Mouse (Mus musculus) liver, adult 2 months (tissue): Measurements from ENCODE around the gene Meox1. TPM values are rescaled to one million over a fixed set of nuclear protein-coding genes. Genes with fewer than 3 reads are reported as not detected.
A peak's percentile ranks its signal among the peaks of the same experiment; 100 is the strongest.

Experiments used
- DNase-seq: peaks from one replicate; pipeline ENCODE4 v3.0.0-alpha.2; 2011; ENCODE audit warnings: low read depth, low spot score; ENCODE audit errors: extremely low read depth
- H3K27ac ChIP-seq: fragments of 200-500 bp; replicated peaks from 2 replicates; pipeline ENCODE4 v1.5.1; 2012; ENCODE audit warnings: low read depth, mild to moderate bottlenecking, control low read depth, inconsistent platforms, low read length; ENCODE audit not compliant: insufficient read depth
- H3K27me3 ChIP-seq: fragments of 200-500 bp; 2 replicates; pipeline ENCODE4 v1.6.1; 2012; ENCODE audit warnings: mild to moderate bottlenecking, moderate library complexity, low read length, inconsistent platforms; ENCODE audit not compliant: control insufficient read depth, insufficient read depth
- H3K36me3 ChIP-seq: fragments of 200-500 bp; 2 replicates; pipeline ENCODE4 v1.6.1; 2012; ENCODE audit warnings: low read length, inconsistent platforms; ENCODE audit not compliant: control insufficient read depth, insufficient read depth
- H3K4me1 ChIP-seq: fragments of 200-500 bp; 2 replicates; pipeline ENCODE4 v1.6.1; 2011; ENCODE audit warnings: low read length; ENCODE audit not compliant: control insufficient read depth, insufficient read depth
- H3K4me3 ChIP-seq: fragments of 200-500 bp; 2 replicates; pipeline ENCODE4 v1.5.1; 2011; ENCODE audit warnings: low read depth, mild to moderate bottlenecking, control low read depth, low read length, moderate library complexity; ENCODE audit not compliant: insufficient read depth
- H3K79me2 ChIP-seq: fragments of 200-500 bp; 2 replicates; pipeline ENCODE4 v1.6.1; 2012; ENCODE audit warnings: inconsistent platforms, mild to moderate bottlenecking, low read length, moderate library complexity; ENCODE audit not compliant: control insufficient read depth, insufficient read depth
- H3K9ac ChIP-seq: fragments of 200-500 bp; 2 replicates; pipeline ENCODE4 v1.6.1; 2012; ENCODE audit warnings: low read depth, mild to moderate bottlenecking, control low read depth, inconsistent platforms, low read length
- CTCF ChIP-seq: fragments of 200-500 bp; IDR thresholded peaks from 2 replicates; pipeline ENCODE4 v1.5.1; 2011; ENCODE audit warnings: low read depth, low read length, control low read depth
- POLR2A ChIP-seq: fragments of 200-500 bp; IDR thresholded peaks from 2 replicates; pipeline ENCODE4 v1.6.1; 2011; ENCODE audit warnings: low read length, control low read depth; ENCODE audit not compliant: insufficient read depth; ENCODE audit errors: extremely low read depth
- WGBS: fragments of 180-500 bp; shearing (Covaris S2); methylation state at CpG from one replicate; pipeline ENCODE4 v1.1.7; 2018; 5-methylcytosine and 5-hydroxymethylcytosine counted together
- polyA plus RNA-seq: library from polyadenylated mRNA; depleted of rRNA; stranded (reverse); fragments of >200 nt; gene quantifications from 2 replicates; pipeline ENCODE4 v1.2.3, GENCODE M21; 2012
- total RNA-seq: library from RNA; depleted of rRNA; stranded (reverse); fragments of >200 nt; gene quantifications from 2 replicates; pipeline ENCODE4 v1.2.3, GENCODE M21; 2014

Meox1 gene
- total and polyA plus RNA-seq, 2 experiments: not detected

DNA sequence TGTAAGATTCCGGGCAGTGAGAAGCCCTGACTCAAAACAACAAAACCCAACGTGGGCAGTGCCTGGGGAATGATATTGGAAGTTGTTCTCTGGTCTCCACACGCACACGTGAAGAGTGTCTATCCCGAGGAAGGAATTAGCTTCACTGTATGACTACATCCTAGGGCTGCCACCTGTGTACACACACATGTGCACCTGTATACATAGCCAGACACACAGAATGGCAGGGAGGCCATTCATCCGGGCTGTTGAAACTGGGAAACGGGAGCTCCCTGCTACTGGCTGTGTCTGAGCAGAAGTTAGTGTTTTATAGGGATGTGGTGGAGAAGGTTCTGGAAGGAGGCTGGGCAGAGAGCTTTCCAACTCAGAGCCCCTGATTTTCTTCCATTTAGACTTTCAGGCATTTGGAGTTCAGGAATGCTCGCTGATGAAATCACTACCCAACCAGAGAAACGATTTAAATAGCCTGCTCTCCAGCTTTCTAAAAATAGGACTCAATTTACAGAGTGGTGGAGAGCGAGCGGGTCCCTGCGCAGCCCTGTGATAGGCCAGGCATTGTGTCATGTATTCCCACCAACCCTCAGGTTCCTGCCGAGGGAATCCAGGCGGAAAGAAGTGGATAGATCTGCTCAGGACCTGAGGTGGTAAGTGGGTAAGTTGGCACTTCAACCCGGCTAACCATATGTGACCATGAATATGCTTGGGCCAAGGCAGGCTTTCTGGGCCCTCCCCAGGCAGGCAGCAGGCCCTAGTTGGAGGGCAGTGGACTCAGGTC lies 52.0 kb downstream of the Meox1 start:
- TF ChIP-seq CTCF (no peak), POLR2A (no peak)
- Histone ChIP-seq H3K36me3 (no peaks in the 10 kb centered on the region), H3K79me2 (no peaks in the 10 kb centered on the region), H3K27ac (no peak overlapping the region), H3K9ac (no peak overlapping the region), H3K27me3 (no peaks in the 10 kb centered on the region), H3K4me1 (no peaks in the 10 kb centered on the region), H3K4me3 (no peak overlapping the region)
- DNase-seq: no peak
- 89% methylated on average over 15 of the region's 15 CpGs for WGBS

DNA sequence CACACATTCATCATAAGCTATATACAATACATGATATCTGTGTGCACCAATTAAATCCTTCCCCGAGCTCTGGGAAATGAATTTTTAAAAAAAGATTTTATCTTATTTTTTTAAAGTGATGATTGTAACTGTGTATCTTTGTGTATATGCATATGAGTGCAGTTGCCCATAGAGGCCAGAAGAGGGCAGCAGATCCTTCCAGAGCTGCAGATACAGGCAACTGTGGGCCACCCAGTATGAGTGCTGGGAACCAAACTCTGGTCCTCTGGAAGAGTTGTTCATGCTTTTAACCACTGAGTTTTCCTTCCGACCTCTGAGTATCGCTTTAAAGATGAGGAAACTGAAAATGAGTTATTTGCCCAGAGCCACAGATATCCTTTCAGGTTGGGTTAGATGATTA lies 53.8 kb downstream of the Meox1 start:
- H3K4me1 ChIP-seq: no peaks in the 10 kb centered on the region
- H3K36me3 ChIP-seq: no peaks in the 10 kb centered on the region
- H3K4me3 ChIP-seq: no peak overlapping the region
- TF ChIP-seq POLR2A (no peak), CTCF (peak; percentile 29; the same call in 1 of the 2 replicates)
- no peak for DNase-seq
- no peak overlapping the region for H3K27ac ChIP-seq
- no peak overlapping the region for H3K9ac ChIP-seq
- no peaks in the 10 kb centered on the region for H3K27me3 ChIP-seq
- H3K79me2 ChIP-seq: no peaks in the 10 kb centered on the region
- WGBS: 97% methylated on average over 3 of the region's 3 CpGs

DNA sequence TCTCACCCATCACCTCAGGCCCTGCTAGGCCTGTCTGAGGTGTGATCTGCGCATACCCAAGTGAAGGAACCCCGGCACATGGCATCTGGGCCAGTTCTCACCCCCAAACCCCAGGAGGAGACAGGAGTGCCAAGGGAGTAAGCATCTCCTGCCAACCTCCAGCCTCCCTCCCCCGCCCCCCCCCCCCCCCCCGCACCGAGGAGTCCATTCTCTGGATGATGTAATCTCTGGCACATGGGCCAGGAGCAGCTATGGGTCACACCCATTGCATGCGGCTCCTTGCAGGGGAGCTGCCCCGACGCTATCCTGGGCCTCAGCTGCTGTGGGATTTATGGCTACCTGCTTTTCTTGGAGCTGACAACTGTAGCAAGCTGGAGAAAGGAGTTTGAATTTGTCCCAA lies 54.7 kb downstream of the Meox1 start:
- H3K27ac ChIP-seq: no peak overlapping the region
- peak; percentile 14 for DNase-seq
- H3K36me3 ChIP-seq: no peaks in the 10 kb centered on the region
- no peaks in the 10 kb centered on the region for H3K27me3 ChIP-seq
- H3K4me1 ChIP-seq: no peaks in the 10 kb centered on the region
- H3K79me2 ChIP-seq: no peaks in the 10 kb centered on the region
- H3K4me3 ChIP-seq: no peak overlapping the region
- WGBS: 48% methylated on average over 7 of the region's 8 CpGs
- H3K9ac ChIP-seq: no peak overlapping the region
- TF ChIP-seq CTCF: no peak
- no peak for TF ChIP-seq POLR2A

DNA sequence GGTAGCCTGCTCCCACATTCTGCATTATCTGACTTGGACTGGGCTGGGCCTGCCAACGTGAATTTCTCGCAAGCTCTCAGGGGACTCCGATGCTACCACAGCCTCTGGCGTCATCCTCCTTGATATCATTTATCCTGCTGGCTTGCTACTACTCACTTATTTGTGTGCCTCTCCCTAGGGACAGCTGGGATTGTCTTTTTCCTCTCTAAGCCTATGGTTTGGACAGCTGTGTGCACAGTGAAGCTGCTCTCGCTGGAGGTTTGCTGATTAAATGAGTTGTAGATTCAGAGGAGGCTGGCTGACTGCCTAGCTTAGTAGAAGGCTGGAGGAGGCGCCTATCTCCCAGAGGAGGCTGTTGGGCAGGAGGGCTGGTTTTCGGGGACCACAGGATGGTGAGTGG lies 62.2 kb downstream of the Meox1 start:
- Histone ChIP-seq H3K27ac (no peak overlapping the region), H3K4me3 (no peak overlapping the region), H3K4me1 (no peaks in the 10 kb centered on the region), H3K9ac (no peak overlapping the region), H3K27me3 (no peaks in the 10 kb centered on the region), H3K79me2 (no peaks in the 10 kb centered on the region), H3K36me3 (no peaks in the 10 kb centered on the region)
- TF ChIP-seq POLR2A (no peak), CTCF (no peak)
- 78% methylated on average over 7 of the region's 7 CpGs for WGBS
- DNase-seq: no peak

DNA sequence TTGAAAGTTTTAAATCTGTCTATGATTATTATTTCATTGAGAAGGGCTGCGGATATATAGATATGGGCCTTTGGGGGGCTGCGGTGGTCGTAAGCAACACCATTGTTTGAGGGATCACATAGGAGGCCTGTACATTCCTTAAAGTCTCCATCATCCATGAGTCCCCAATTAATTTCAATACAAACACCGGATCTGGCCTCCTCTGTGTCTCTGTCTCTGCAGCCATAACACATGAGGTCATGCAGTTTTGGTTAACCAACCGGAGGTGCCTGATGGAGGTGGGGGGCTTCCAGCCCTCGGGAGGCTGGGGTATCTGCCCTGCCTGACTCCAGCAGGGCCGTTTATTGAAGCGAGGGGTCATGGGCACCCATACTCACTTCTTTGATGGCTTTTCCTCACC lies 63.6 kb downstream of the Meox1 start:
- 80% methylated on average over 8 of the region's 8 CpGs for WGBS

DNA sequence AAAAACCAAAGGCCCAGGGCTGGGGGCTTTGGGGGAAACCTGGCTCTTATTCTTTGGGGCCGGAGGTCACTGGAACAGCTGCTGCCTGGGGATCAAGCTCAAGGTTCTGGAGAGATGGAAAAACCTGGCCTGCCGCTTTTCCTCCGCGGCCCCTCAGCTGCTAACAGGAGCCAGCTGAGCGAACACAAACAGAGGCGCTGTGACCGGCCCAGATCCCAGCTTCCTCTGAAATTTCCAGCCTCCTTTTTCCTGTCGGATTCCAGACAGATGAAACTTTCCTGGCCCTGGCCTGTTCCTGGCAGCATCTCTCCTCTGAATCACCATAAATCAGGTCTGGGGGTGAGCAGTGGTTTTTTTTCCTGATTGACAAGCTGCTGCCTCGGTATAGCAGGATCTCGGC lies 64.1 kb downstream of the Meox1 start:
- Histone ChIP-seq H3K4me3 (no peak overlapping the region), H3K36me3 (no peaks in the 10 kb centered on the region), H3K27me3 (no peaks in the 10 kb centered on the region), H3K9ac (no peak overlapping the region), H3K27ac (no peak overlapping the region), H3K79me2 (no peaks in the 10 kb centered on the region), H3K4me1 (no peaks in the 10 kb centered on the region)
- TF ChIP-seq POLR2A (no peak), CTCF (no peak)
- 39% methylated on average over 10 of the region's 10 CpGs for WGBS
- DNase-seq: no peak

More for the DNA sequence above, 63.6 kb downstream of the Meox1 start:
- Histone ChIP-seq H3K9ac (no peak overlapping the region), H3K79me2 (no peaks in the 10 kb centered on the region), H3K4me3 (no peak overlapping the region), H3K27me3 (no peaks in the 10 kb centered on the region), H3K27ac (no peak overlapping the region), H3K36me3 (no peaks in the 10 kb centered on the region), H3K4me1 (no peaks in the 10 kb centered on the region)
- TF ChIP-seq CTCF: no peak
- TF ChIP-seq POLR2A: no peak
- no peak for DNase-seq
